Mouse (Mus musculus) CH12.LX (cell line): ENCODE measurements around the gene Bmi1. TPM values are rescaled to one million over a fixed set of nuclear protein-coding genes. Genes with fewer than 3 reads are reported as not detected.
A peak's percentile ranks its signal among the peaks of the same experiment; 100 is the strongest.

Experiments
- DNase-seq: peaks from one replicate; pipeline ENCODE4 v3.0.0-alpha.2; 2013; ENCODE audit errors: extremely low read depth
- H3K27ac ChIP-seq: 2 replicates; pipeline ENCODE4 v1.5.1; 2012; ENCODE audit warnings: low read depth, mild to moderate bottlenecking, control low read depth, moderate library complexity; ENCODE audit not compliant: insufficient read depth
- H3K27me3 ChIP-seq: replicated peaks from 2 replicates; pipeline ENCODE3; 2012; ENCODE audit warnings: inconsistent platforms
- H3K36me3 ChIP-seq, 2 experiments: replicated peaks in 1 of 2; 2 replicates each; pipeline versions ENCODE3 to v1.6.1; 2012; ENCODE audit warnings: inconsistent platforms in 1 of 2, low read length in 1 of 2, mild to moderate bottlenecking in 1 of 2, mixed read lengths in 1 of 2, moderate library complexity in 1 of 2; ENCODE audit not compliant: control insufficient read depth in 1 of 2, insufficient read depth in 1 of 2
- H3K4me1 ChIP-seq, 2 experiments: 2 replicates each; pipeline ENCODE4 v1.6.1; 2012; ENCODE audit warnings: inconsistent platforms in 1 of 2, moderate library complexity in 1 of 2; ENCODE audit not compliant: insufficient read depth in 2 of 2, control insufficient read depth in 1 of 2
- H3K4me2 ChIP-seq: 2 replicates; pipeline ENCODE4 v1.6.1; 2012; ENCODE audit warnings: low read depth, mild to moderate bottlenecking, control low read depth; ENCODE audit not compliant: poor library complexity, insufficient read depth, severe bottlenecking
- H3K4me3 ChIP-seq, 3 experiments: fragments of 150-350 bp in 1 of 3; sonication (generic) in 1 of 3; replicated peaks in 1 of 3; 2 replicates each; pipeline versions ENCODE3 to v1.5.1; 2011 to 2012; ENCODE audit warnings: low read depth in 2 of 3, low read length in 2 of 3, mild to moderate bottlenecking in 2 of 3, moderate library complexity in 2 of 3, control low read depth in 1 of 3, improper control_type of control experiment in 1 of 3, inconsistent platforms in 1 of 3, mixed read lengths in 1 of 3; ENCODE audit not compliant: poor library complexity in 1 of 3
- H3K79me2 ChIP-seq: replicated peaks from 2 replicates; pipeline ENCODE4 v1.6.1; 2012; ENCODE audit warnings: mild to moderate bottlenecking, moderate library complexity; ENCODE audit not compliant: control insufficient read depth, poor library complexity, insufficient read depth, severe bottlenecking; ENCODE audit errors: extremely low read depth
- H3K9ac ChIP-seq: 2 replicates; pipeline ENCODE4 v1.6.1; 2012; ENCODE audit warnings: low read depth, mild to moderate bottlenecking, control low read depth, moderate library complexity; ENCODE audit not compliant: insufficient read depth
- H3K9me3 ChIP-seq: replicated peaks from 2 replicates; pipeline ENCODE3; 2012; ENCODE audit warnings: low read length, inconsistent platforms, mixed read lengths
- CHD1 ChIP-seq: IDR thresholded peaks from 2 replicates; pipeline ENCODE4 v1.6.1; 2012; ENCODE audit warnings: low read depth, low read length, improper control_type of control experiment, inconsistent platforms
- CHD2 ChIP-seq: IDR thresholded peaks from 2 replicates; pipeline ENCODE4 v1.6.1; 2011; ENCODE audit warnings: low read length, improper control_type of control experiment
- CTCF ChIP-seq, 2 experiments: IDR thresholded peaks in 1 of 2; conservative IDR thresholded peaks in 1 of 2; 2 replicates each; pipeline ENCODE4 v1.5.1; 2011 to 2012; ENCODE audit warnings: low read depth in 2 of 2, low read length in 2 of 2, improper control_type of control experiment in 1 of 2, inconsistent platforms in 1 of 2, mild to moderate bottlenecking in 1 of 2, moderate library complexity in 1 of 2
- ELF1 ChIP-seq: IDR thresholded peaks from 2 replicates; pipeline ENCODE4 v1.6.1; 2014; ENCODE audit warnings: low read depth, mild to moderate bottlenecking, inconsistent platforms, low read length, improper control_type of control experiment
- ETS1 ChIP-seq: conservative IDR thresholded peaks from 2 replicates; pipeline ENCODE4 v1.6.1; 2012; ENCODE audit warnings: low read depth, mild to moderate bottlenecking, inconsistent platforms, low read length, improper control_type of control experiment, moderate library complexity
- GABPA ChIP-seq: IDR thresholded peaks from 2 replicates; pipeline ENCODE4 v1.6.1; 2012; ENCODE audit warnings: low read depth, low read length, improper control_type of control experiment, inconsistent platforms; ENCODE audit not compliant: insufficient replicate concordance
- HCFC1 ChIP-seq: IDR thresholded peaks from 2 replicates; pipeline ENCODE4 v1.6.1; 2012; ENCODE audit warnings: low read depth, mild to moderate bottlenecking, inconsistent platforms, low read length, improper control_type of control experiment
- IRF4 ChIP-seq: IDR thresholded peaks from 2 replicates; pipeline ENCODE4 v1.6.1; 2014; ENCODE audit warnings: low read depth, mild to moderate bottlenecking, inconsistent platforms, low read length, improper control_type of control experiment
- JUN ChIP-seq: IDR thresholded peaks from 2 replicates; pipeline ENCODE4 v1.6.1; 2011; ENCODE audit warnings: low read depth, mild to moderate bottlenecking, low read length, improper control_type of control experiment, moderate library complexity; ENCODE audit not compliant: insufficient read depth
- JUND ChIP-seq: conservative IDR thresholded peaks from 2 replicates; pipeline ENCODE4 v1.6.1; 2011; ENCODE audit warnings: low read depth, low read length, improper control_type of control experiment
- MEF2A ChIP-seq: IDR thresholded peaks from 2 replicates; pipeline ENCODE4 v1.6.1; 2014; ENCODE audit warnings: low read depth, mild to moderate bottlenecking, inconsistent platforms, low read length, improper control_type of control experiment, borderline replicate concordance
- MXI1 ChIP-seq: IDR thresholded peaks from 2 replicates; pipeline ENCODE4 v1.6.1; 2011; ENCODE audit warnings: mild to moderate bottlenecking, low read depth, low read length, improper control_type of control experiment
- NELFE ChIP-seq: IDR thresholded peaks from 2 replicates; pipeline ENCODE4 v1.6.1; 2011; ENCODE audit warnings: low read depth, low read length, improper control_type of control experiment
- POLR2A ChIP-seq: IDR thresholded peaks from 2 replicates; pipeline ENCODE4 v1.6.1; 2011; ENCODE audit warnings: low read depth, mild to moderate bottlenecking, improper control_type of control experiment, low read length
- POLR2AphosphoS2 ChIP-seq: IDR thresholded peaks from 2 replicates; pipeline ENCODE4 v1.6.1; 2011; ENCODE audit warnings: low read depth, low read length, improper control_type of control experiment
- SIN3A ChIP-seq: IDR thresholded peaks from 2 replicates; pipeline ENCODE4 v1.6.1; 2012; ENCODE audit warnings: low read length, improper control_type of control experiment, inconsistent platforms
- SMC3 ChIP-seq: IDR thresholded peaks from 2 replicates; pipeline ENCODE4 v1.6.1; 2011; ENCODE audit warnings: low read depth, low read length, improper control_type of control experiment
- TBP ChIP-seq: conservative IDR thresholded peaks from 2 replicates; pipeline ENCODE4 v1.6.1; 2011; ENCODE audit warnings: low read depth, low read length, improper control_type of control experiment
- UBTF ChIP-seq: IDR thresholded peaks from 2 replicates; pipeline ENCODE4 v1.6.1; 2012; ENCODE audit warnings: low read depth, mild to moderate bottlenecking, inconsistent platforms, low read length, improper control_type of control experiment, moderate library complexity
- ZC3H11A ChIP-seq: IDR thresholded peaks from 2 replicates; pipeline ENCODE4 v1.6.1; 2012; ENCODE audit warnings: low read depth, mild to moderate bottlenecking, inconsistent platforms, low read length, improper control_type of control experiment
- dilution Hi-C: fragments of 300-500 bp; cut with MboI; formaldehyde crosslinking; loops from 2 replicates; pipeline ENCODE4 v1.14.3; 2020; ENCODE audit warnings: low sequenced_read_pairs; ENCODE audit not compliant: extremely low pct_unique_long_range_greater_than_20kb, extremely low pct_ligation_motif_present
- in situ Hi-C: fragments of 300-500 bp; cut with MboI; formaldehyde crosslinking; loops from 3 replicates; pipeline ENCODE4 v1.14.3; 2019; ENCODE audit warnings: low sequenced_read_pairs, low pct_ligation_motif_present, low pct_unique_long_range_greater_than_20kb, mixed read lengths
- polyA plus RNA-seq: library from polyadenylated mRNA; unstranded; fragments of >175 nt; gene quantifications from 2 replicates; pipeline ENCODE4 v1.2.1, GENCODE M21; 2012; ENCODE audit warnings: low read depth; ENCODE audit not compliant: insufficient read length
- total RNA-seq, 2 experiments: library from RNA; depleted of rRNA; stranded (reverse); fragments of 300-350 nt in 1 of 2; fragments of >200 nt in 1 of 2; gene quantifications; 2 replicates each; pipeline ENCODE4 v1.2.3; 2012 to 2014

Gene Bmi1
- total and polyA plus RNA-seq, 3 experiments = 38.6 to 87.0 (median 51.0) TPM

DNA sequence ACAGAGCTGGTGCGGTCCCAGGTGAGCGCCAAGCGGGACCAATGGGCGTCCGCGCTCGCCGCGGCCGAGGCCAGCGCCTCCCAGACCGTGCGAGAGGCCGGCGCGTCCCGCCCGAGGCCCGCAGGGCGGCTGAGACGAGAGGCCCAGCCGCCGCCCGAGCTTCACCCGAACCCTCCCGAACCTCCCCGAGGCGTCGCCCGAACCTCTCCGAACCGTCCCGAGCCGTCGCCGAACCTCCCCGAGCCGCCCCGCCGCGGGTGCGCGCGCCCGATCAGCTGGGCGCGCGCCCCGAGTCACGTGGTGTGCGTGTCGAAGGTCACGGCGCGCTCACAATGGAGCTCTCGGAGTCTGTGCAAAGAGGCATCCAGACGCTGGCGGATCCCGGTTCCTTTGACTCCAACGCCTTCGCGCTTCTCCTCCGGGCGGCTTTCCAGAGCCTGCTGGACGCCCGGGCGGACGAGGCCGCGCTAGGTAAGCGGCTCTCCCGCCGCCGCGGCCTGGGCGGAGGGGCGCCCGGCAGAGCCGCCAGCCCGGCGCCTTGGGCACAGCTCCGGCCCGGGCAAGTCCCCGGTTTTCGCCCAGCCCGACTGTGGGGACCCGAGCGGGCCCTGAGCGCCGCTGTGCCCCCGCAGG is 4.6 kb upstream of the Bmi1 start, which contains the start of gene Commd3 (continued):
- TF ChIP-seq ETS1 = no peak
- TF ChIP-seq HCFC1 = peak; percentile 43; the same call in 1 of the 2 replicates
- no peak for TF ChIP-seq JUND
- peak; percentile 87 for TF ChIP-seq POLR2A
- peak; percentile 86 for TF ChIP-seq NELFE
- TF ChIP-seq TBP = 0 out of 2 replicates have a peak, but pooled peaks have one; percentile 52
- no peak for TF ChIP-seq CHD1
- no peak for TF ChIP-seq CTCF (conservative IDR thresholded peaks at IDR 0.05 in 1 of 2, IDR thresholded peaks at IDR 0.05 in 1 of 2; ENCODE audit: low read depth in 2 of 2, low read length in 2 of 2)
- no peak for TF ChIP-seq GABPA

DNA sequence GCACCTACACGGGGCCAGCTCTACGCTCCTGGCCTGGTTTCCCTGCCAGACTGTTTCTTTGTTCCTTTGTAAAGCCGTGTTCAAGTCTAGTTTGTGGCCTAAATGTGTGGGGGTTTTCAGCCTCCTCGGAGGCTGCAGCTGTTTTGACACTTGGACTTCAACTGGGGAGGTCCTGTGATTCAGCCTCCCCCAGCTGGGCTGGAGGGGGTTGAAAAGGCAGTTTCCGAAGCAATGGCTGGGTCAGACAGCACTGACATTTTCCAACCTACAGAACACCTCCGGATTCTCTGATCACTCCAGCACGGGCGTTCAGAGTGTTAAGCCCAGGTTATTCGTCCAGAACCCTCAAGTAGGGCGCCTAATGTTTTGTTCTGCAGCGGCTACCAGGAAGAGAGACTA is 4.1 kb upstream of the Bmi1 start:
- DNase-seq = peak; percentile 39
- Histone ChIP-seq H3K9me3 (no peaks in the 10 kb centered on the region), H3K79me2 (peaks cover 6% of the 10 kb centered on the region), H3K4me2 (peak overlapping the region; percentile 99), H3K4me3 (peak overlapping the region; percentile 80 to 84 (median 82)), H3K27ac (peak overlapping the region; percentile 76), H3K27me3 (peaks cover 9% of the 10 kb centered on the region), H3K4me1 (peaks cover 0 to 14% of the 10 kb centered on the region in 2 experiments; a peak in 2 of 4 replicates), H3K9ac (peak overlapping the region; percentile 77), H3K36me3 (peaks cover 0 to 5% of the 10 kb centered on the region in 2 experiments)
- in situ Hi-C loops = no loop called here
- 0 out of 2 replicates have a peak, but pooled peaks have one; percentile 7 for TF ChIP-seq IRF4
- 0 out of 2 replicates have a peak, but pooled peaks have one; percentile 10 for TF ChIP-seq POLR2AphosphoS2
- peak; percentile 87 for TF ChIP-seq SIN3A
- no peak for TF ChIP-seq ELF1
- 0 out of 2 replicates have a peak, but pooled peaks have one; percentile 42 for TF ChIP-seq CHD2
- no peak for TF ChIP-seq JUND
- TF ChIP-seq MXI1 = peak; percentile 27; the same call in 1 of the 2 replicates
- TF ChIP-seq TBP = no peak
- no peak for TF ChIP-seq ZC3H11A
- no peak for TF ChIP-seq HCFC1
- TF ChIP-seq ETS1 = peak; percentile 24; the same call in 1 of the 2 replicates
- TF ChIP-seq SMC3 = no peak
- peak; percentile 33; the same call in 1 of the 2 replicates for TF ChIP-seq UBTF
- TF ChIP-seq JUN = no peak
- no peak for TF ChIP-seq MEF2A
- TF ChIP-seq CHD1 = 0 out of 2 replicates have a peak, but pooled peaks have one; percentile 73
- dilution Hi-C loops = no loop called here
